Mouse (Mus musculus) adrenal gland, postnatal 36 days (tissue): Measurements from ENCODE around the gene Casp4. TPM values are rescaled to one million over a fixed set of nuclear protein-coding genes. Genes with fewer than 3 reads are reported as not detected.

ENCODE experiments used
- total RNA-seq, 2 experiments: library from RNA; stranded (reverse); gene quantifications; 2 replicates each; pipeline ENCODE4 v1.2.3; 2021

Casp4 gene
- total RNA-seq, 2 experiments from 2014 or later = 3.5 to 6.9 TPM

Other genes with a start within 250 kb of the Casp4 start
- gene Casp1, start 10.3 kb upstream of the Casp4 start, total RNA-seq = 1 to 10 TPM; 2.9 to 4.0 TPM
- 10 to 100 TPM; 26.7 to 49.6 TPM for gene Casp12, start 36.6 kb downstream of the Casp4 start, total RNA-seq